Mouse (Mus musculus) C2C12 (cell line): ENCODE measurements at regions not wholly inside any gene's neighbourhood (a gene's known extent, or its start where the extent isn't known, plus 50 kb on each side); places are given as distances from the start of the nearest gene placed in this dataset.
"Not testable (repeated sequence)": the region's sequence is repeated elsewhere in the genome, so short reads cannot be mapped to it uniquely, and the experiment has no call there.

ENCODE experiments used
- H3K27me3 ChIP-seq: one replicate; pipeline ENCODE4 v1.6.1; 2011; ENCODE audit not compliant: control insufficient read depth, insufficient read depth, insufficient read length
- H3K36me3 ChIP-seq: one replicate; pipeline ENCODE4 v1.6.1; 2011; ENCODE audit not compliant: control insufficient read depth, insufficient read depth
- H3K4me3 ChIP-seq: one replicate; pipeline ENCODE4 v1.5.1; 2011; ENCODE audit warnings: mild to moderate bottlenecking, control low read depth; ENCODE audit not compliant: poor library complexity, insufficient read depth, severe bottlenecking
- H3K79me2 ChIP-seq: one replicate; pipeline ENCODE4 v1.6.1; 2011; ENCODE audit not compliant: control insufficient read depth, insufficient read depth
- H3K79me3 ChIP-seq: one replicate; pipeline ENCODE4 v1.6.1; 2011; ENCODE audit warnings: low read depth, control low read depth
- H3ac ChIP-seq: one replicate; pipeline ENCODE3; 2011; ENCODE audit warnings: low read depth; ENCODE audit not compliant: control insufficient read depth, insufficient read length
- CEBPB ChIP-seq: IDR thresholded peaks from one replicate; pipeline ENCODE4 v1.6.1; 2011; ENCODE audit warnings: low read depth, mild to moderate bottlenecking, control low read depth, moderate library complexity
- CTCF ChIP-seq: IDR thresholded peaks from one replicate; pipeline ENCODE4 v1.5.1; 2011; ENCODE audit not compliant: control insufficient read depth, insufficient read depth, insufficient read length
- FOSL1 ChIP-seq: IDR thresholded peaks from one replicate; pipeline ENCODE4 v1.8.0; 2011; ENCODE audit warnings: mild to moderate bottlenecking, low read length; ENCODE audit not compliant: poor library complexity, insufficient read depth, severe bottlenecking
- MAX ChIP-seq: IDR thresholded peaks from one replicate; pipeline ENCODE4 v1.6.1; 2011; ENCODE audit warnings: mild to moderate bottlenecking, control low read depth
- MYOD1 ChIP-seq: IDR thresholded peaks from one replicate; pipeline ENCODE4 v1.6.1; 2011; ENCODE audit warnings: low read depth; ENCODE audit not compliant: control insufficient read depth, insufficient read length
- MYOG ChIP-seq: IDR thresholded peaks from one replicate; pipeline ENCODE4 v1.6.1; 2011; ENCODE audit not compliant: control insufficient read depth, insufficient read length; ENCODE audit errors: extremely low read depth
- USF1 ChIP-seq: IDR thresholded peaks from one replicate; pipeline ENCODE4 v1.6.1; 2011; ENCODE audit warnings: low read depth, mild to moderate bottlenecking, control low read depth, moderate library complexity

DNA sequence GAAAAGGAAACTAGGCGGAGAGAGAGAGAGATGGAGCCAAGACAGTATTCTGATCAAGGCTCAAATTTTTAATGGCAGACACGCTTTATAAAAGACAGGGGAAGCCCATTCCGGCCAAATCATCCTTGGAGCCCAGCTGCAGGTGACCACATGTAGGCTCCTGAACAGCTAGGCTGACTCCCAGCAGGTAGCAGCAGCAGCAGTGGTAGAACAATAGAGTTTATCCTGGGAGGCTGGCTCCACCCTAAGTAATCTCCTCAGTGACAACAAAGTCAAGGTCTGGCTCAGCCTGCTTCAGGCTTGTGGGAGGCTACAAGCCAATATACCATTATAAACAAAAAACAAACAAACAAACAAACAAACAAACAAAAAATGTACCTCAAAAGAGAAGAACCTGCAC, 151.0 kb upstream of the Akr1e1 start:
- no peak overlapping the region for H3ac ChIP-seq
- no peaks in the 10 kb centered on the region for H3K27me3 ChIP-seq
- no peaks in the 10 kb centered on the region for H3K36me3 ChIP-seq
- no peaks in the 10 kb centered on the region for H3K79me3 ChIP-seq
- H3K79me2 ChIP-seq: no peaks in the 10 kb centered on the region
- no peak overlapping the region for H3K4me3 ChIP-seq
- TF ChIP-seq FOSL1 (no peak), MYOG (no peak)

DNA sequence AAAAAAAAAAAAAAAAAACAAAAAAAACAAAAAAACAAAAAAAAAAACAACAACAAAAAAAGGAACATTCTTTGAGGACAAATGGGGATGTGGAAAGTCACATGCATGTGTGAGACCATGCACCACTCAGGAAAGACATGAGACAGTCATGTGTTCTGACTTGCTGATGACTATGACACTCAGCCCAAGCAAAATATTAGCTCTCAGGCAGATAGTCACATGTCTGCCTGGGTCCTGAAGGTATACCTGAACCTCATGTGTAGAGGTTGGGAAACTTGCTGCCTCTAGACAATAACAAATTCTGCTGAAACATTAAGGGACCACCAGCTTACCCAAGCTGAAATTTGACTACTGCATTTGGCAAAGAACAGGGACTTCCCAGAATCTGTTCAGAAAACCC, 147.6 kb upstream of the Akr1e1 start:
- no peak overlapping the region for H3ac ChIP-seq
- H3K79me2 ChIP-seq: no peaks in the 10 kb centered on the region
- H3K36me3 ChIP-seq: no peaks in the 10 kb centered on the region
- TF ChIP-seq CEBPB: no peak
- TF ChIP-seq FOSL1: no peak
- no peak for TF ChIP-seq MAX
- TF ChIP-seq MYOG: no peak
- no peak for TF ChIP-seq MYOD1
- no peak for TF ChIP-seq CTCF
- no peak for TF ChIP-seq USF1
- no peaks in the 10 kb centered on the region for H3K27me3 ChIP-seq
- H3K4me3 ChIP-seq: no peak overlapping the region
- no peaks in the 10 kb centered on the region for H3K79me3 ChIP-seq

DNA sequence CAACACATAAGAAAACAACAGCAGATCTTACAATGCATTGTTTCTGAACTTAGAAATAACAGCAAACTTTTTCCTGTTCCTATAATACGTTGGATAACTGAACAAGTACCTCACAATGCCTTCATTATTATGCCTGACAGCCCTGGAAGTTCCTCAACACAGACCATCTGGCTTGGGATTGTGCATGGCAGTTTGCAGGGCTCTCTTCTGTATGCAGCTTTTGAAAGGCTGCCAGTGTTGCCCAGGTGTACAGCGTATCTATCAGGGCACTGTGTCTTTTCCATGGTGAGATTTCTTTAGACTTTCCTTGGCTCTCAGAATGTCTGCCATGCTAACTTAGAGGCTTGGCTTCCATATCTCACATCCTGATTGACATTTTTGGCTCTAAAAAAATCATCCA, 134.0 kb upstream of the Akr1e1 start:
- no peak overlapping the region for H3ac ChIP-seq
- H3K27me3 ChIP-seq: no peaks in the 10 kb centered on the region
- TF ChIP-seq CEBPB (no peak), CTCF (no peak), MYOG (no peak), MYOD1 (no peak)
- H3K79me2 ChIP-seq: no peaks in the 10 kb centered on the region
- H3K4me3 ChIP-seq: no peak overlapping the region
- H3K79me3 ChIP-seq: no peaks in the 10 kb centered on the region
- no peaks in the 10 kb centered on the region for H3K36me3 ChIP-seq

DNA sequence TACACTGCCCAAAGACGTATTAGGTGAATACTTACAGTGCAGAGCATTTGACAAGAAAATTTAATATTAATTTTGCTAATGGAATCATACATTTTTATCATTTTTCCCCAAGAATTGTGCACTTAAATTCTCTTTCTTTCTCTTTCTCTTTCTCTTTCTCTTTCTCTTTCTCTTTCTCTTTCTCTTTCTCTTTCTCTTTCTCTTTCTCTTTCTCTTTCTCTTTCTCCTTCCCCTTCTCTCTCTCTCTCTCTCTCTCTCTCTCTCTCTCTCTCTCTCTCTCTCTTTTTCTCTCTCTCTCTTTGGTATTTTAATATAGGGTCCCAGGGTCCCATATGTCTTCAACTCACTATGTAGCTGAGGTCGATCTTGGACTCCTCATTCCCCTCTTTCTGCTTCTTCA, 107.3 kb upstream of the Akr1e1 start:
- not testable (repeated sequence) for H3K27me3 ChIP-seq

DNA sequence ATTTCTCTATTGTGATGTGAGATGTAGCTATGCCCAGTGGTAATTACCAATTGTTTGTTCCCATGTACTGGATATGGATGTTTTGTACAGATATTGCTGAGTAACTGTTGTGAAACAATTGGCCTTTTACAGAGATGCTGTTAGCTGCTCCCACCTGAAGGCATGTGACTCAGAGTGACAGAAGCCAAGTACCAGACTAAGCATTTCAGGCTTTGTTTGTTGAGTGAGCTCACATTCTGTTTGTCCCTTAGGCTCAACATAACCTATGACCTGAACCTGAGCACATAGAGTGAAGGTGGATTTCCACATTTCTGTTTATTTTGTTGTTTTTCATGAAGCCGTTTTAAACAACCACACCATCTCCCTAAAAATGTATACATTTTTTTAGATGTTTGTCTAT, 105.8 kb upstream of the Akr1e1 start:
- peak; percentile 38 for TF ChIP-seq CEBPB
- TF ChIP-seq FOSL1: no peak
- Histone ChIP-seq H3K36me3 (no peaks in the 10 kb centered on the region), H3K27me3 (no peaks in the 10 kb centered on the region)

More for the DNA sequence above, 107.3 kb upstream of the Akr1e1 start:
- not testable (repeated sequence) for H3K79me2 ChIP-seq, H3K79me3 ChIP-seq, H3K36me3 ChIP-seq, H3ac ChIP-seq, H3K4me3 ChIP-seq

DNA sequence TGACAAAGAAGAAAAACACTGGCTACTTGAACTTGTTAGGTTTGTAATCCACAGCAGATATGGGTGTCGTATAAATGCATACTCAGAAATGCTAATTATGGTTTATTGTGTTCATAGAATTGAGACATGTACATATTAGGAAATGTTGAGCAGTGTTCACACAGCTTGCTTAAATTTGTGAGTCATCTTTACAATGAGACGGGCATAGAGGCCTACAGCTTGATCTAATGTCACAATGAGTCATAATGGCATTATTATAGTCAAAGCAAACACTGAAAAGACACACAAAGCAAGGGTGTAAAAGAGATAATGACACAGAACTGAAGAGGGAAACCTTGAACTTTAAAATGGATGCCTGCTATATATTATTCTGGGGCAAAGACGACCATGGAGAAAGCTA, 103.7 kb upstream of the Akr1e1 start:
- H3K4me3 ChIP-seq: no peak overlapping the region
- H3K79me3 ChIP-seq: no peaks in the 10 kb centered on the region
- H3K27me3 ChIP-seq: no peaks in the 10 kb centered on the region
- no peaks in the 10 kb centered on the region for H3K36me3 ChIP-seq
- H3K79me2 ChIP-seq: no peaks in the 10 kb centered on the region
- no peak overlapping the region for H3ac ChIP-seq
- TF ChIP-seq CTCF (no peak), FOSL1 (peak; percentile 77), CEBPB (peak; percentile 48)

More for the DNA sequence above, 105.8 kb upstream of the Akr1e1 start:
- no peaks in the 10 kb centered on the region for H3K79me3 ChIP-seq
- no peaks in the 10 kb centered on the region for H3K79me2 ChIP-seq
- H3ac ChIP-seq: no peak overlapping the region
- no peak overlapping the region for H3K4me3 ChIP-seq

DNA sequence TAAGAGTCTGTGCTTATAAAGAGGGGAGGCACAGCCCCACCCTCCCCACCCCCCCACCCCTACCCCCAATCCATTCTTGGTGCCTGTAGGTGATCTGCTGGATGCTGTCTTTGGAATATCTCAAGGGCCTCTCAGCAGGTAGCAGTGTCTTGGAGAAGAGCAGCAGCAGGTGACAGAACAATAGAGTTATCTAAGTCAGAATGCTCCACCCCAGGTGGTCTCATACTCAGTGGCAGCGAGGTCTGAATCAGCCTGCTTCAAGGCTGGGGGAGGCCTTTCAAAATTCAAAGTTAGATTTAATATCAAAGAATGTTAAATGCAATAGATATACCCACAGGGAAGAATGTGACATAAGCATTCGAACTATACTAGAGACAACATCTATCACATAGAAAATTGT, 90.6 kb upstream of the Akr1e1 start:
- H3K79me3 ChIP-seq, H3K27me3 ChIP-seq, H3K79me2 ChIP-seq, H3ac ChIP-seq, H3K36me3 ChIP-seq, H3K4me3 ChIP-seq: not testable (repeated sequence)
